Mouse (Mus musculus) lung, embryonic 14.5 days (tissue): ENCODE data around the gene Ctse. TPM values are rescaled to one million over a fixed set of nuclear protein-coding genes. Genes with fewer than 3 reads are reported as not detected.

ENCODE experiments used
- ATAC-seq: fragments of 200-750 bp; cut with Nextera tagmentation; 2 replicates; pipeline ENCODE4 v1.8.0; 2017; ENCODE audit warnings: mild to moderate bottlenecking, moderate TSS enrichment, moderate library complexity; ENCODE audit not compliant: insufficient read depth
- DNase-seq: peaks from one replicate; pipeline ENCODE4 v3.0.0-alpha.2; 2015
- H3K27ac ChIP-seq: fragments of 300-500 bp; sonication (generic); 2 replicates; pipeline ENCODE4 v1.5.1; 2014; ENCODE audit warnings: low read depth, mild to moderate bottlenecking, moderate library complexity
- H3K27me3 ChIP-seq: fragments of 300-500 bp; sonication (generic); 2 replicates; pipeline ENCODE4 v1.6.1; 2014; ENCODE audit warnings: low read length, control low read depth; ENCODE audit not compliant: insufficient read depth
- H3K36me3 ChIP-seq: fragments of 300-500 bp; sonication (generic); 2 replicates; pipeline ENCODE4 v1.6.1; 2014; ENCODE audit warnings: control low read depth; ENCODE audit not compliant: insufficient read depth
- H3K4me1 ChIP-seq: fragments of 300-500 bp; sonication (generic); 2 replicates; pipeline ENCODE4 v1.6.1; 2014; ENCODE audit warnings: antibody characterized with exemption, control low read depth; ENCODE audit not compliant: insufficient read depth
- H3K4me2 ChIP-seq: fragments of 300-500 bp; sonication (generic); 2 replicates; pipeline ENCODE4 v1.6.1; 2014; ENCODE audit warnings: mild to moderate bottlenecking
- H3K4me3 ChIP-seq: fragments of 300-500 bp; sonication (generic); 2 replicates; pipeline ENCODE4 v1.5.1; 2014; ENCODE audit warnings: low read depth, low read length
- H3K9ac ChIP-seq: fragments of 300-500 bp; sonication (generic); 2 replicates; pipeline ENCODE4 v1.6.1; 2014
- H3K9me3 ChIP-seq: fragments of 300-500 bp; sonication (generic); 2 replicates; pipeline ENCODE4 v1.6.1; 2016; ENCODE audit warnings: low read depth, low read length, control low read depth
- CTCF ChIP-seq: IDR thresholded peaks from 2 replicates; pipeline ENCODE4 v1.5.1; 2016; ENCODE audit warnings: antibody characterized with exemption, low read depth
- WGBS: fragments of 180-500 bp; shearing (Covaris S2); extraction: QIAGEN DNeasy Blood & Tissue Kit; methylation state at CpG from one replicate; pipeline ENCODE4 v1.1.7; 2014; 5-methylcytosine and 5-hydroxymethylcytosine counted together
- polyA plus RNA-seq: library from polyadenylated mRNA; unstranded; fragments of >200 nt; fragmentation: Nextera tagmentation; extraction: Ambion mirVana; gene quantifications from 2 replicates; pipeline ENCODE4 v1.2.1, GENCODE M21; 2014

Ctse gene
- polyA plus RNA-seq, 1 experiment from 2014 or later = 0.78 TPM

- no peak overlapping the region for H3K4me2 ChIP-seq
- TF ChIP-seq CTCF = no peak
- ATAC-seq (peak; percentile 84), DNase-seq (peak; percentile 77)
- no peak overlapping the region for H3K27ac ChIP-seq
- H3K4me1 ChIP-seq = no peaks in the 10 kb centered on the region
- 30% methylated on average over 8 of the region's 8 CpGs for WGBS
- H3K4me3 ChIP-seq = no peak overlapping the region
- H3K27me3 ChIP-seq = no peaks in the 10 kb centered on the region
- H3K9ac ChIP-seq = no peak overlapping the region
- H3K36me3 ChIP-seq = no peaks in the 10 kb centered on the region
- H3K9me3 ChIP-seq = no peaks in the 10 kb centered on the region
These were observed 64.1 kb downstream of the Ctse start for GRCm38 (mm10) chr1:131702094-131702766.

- Histone ChIP-seq H3K4me3 (no peak overlapping the region), H3K9ac (no peak overlapping the region), H3K36me3 (no peaks in the 10 kb centered on the region), H3K4me1 (no peaks in the 10 kb centered on the region), H3K4me2 (no peak overlapping the region), H3K9me3 (no peaks in the 10 kb centered on the region), H3K27ac (no peak overlapping the region), H3K27me3 (no peaks in the 10 kb centered on the region)
- no peak for ATAC-seq
- DNase-seq = no peak
- WGBS = 82% methylated on average over 2 of the region's 2 CpGs
- no peak for TF ChIP-seq CTCF
These were observed 65.4 kb downstream of the Ctse start for GRCm38 (mm10) chr1:131703482-131703881.

GRCm38 (mm10) chr1:131708338-131708737 is 70.2 kb downstream of the Ctse start:
- H3K4me2 ChIP-seq = no peak overlapping the region
- no peaks in the 10 kb centered on the region for H3K4me1 ChIP-seq
- no peak overlapping the region for H3K27ac ChIP-seq
- H3K9me3 ChIP-seq = no peaks in the 10 kb centered on the region
- H3K9ac ChIP-seq = no peak overlapping the region
- no peak for ATAC-seq
- WGBS = 14% methylated on average over 4 of the region's 4 CpGs
- TF ChIP-seq CTCF = peak; percentile 73
- H3K36me3 ChIP-seq = no peaks in the 10 kb centered on the region
- no peak overlapping the region for H3K4me3 ChIP-seq
- peak; percentile 75 for DNase-seq
- H3K27me3 ChIP-seq = no peaks in the 10 kb centered on the region

GRCm38 (mm10) chr1:131711518-131711917 is 73.4 kb downstream of the Ctse start:
- DNase-seq (no peak), ATAC-seq (no peak)
- Histone ChIP-seq H3K9me3 (no peaks in the 10 kb centered on the region), H3K36me3 (no peaks in the 10 kb centered on the region), H3K27me3 (no peaks in the 10 kb centered on the region), H3K4me1 (0 out of 2 replicates have a peak, but pooled peaks cover 3% of the 10 kb centered on the region), H3K27ac (no peak overlapping the region), H3K4me2 (no peak overlapping the region), H3K9ac (no peak overlapping the region), H3K4me3 (no peak overlapping the region)
- TF ChIP-seq CTCF = no peak
- 72% methylated on average over 10 of the region's 10 CpGs for WGBS

GRCm38 (mm10) chr1:131712386-131712785 is 74.3 kb downstream of the Ctse start:
- TF ChIP-seq CTCF = peak; percentile 90
- Histone ChIP-seq H3K9ac (no peak overlapping the region), H3K9me3 (no peaks in the 10 kb centered on the region), H3K4me2 (no peak overlapping the region), H3K4me1 (0 out of 2 replicates have a peak, but pooled peaks cover 3% of the 10 kb centered on the region), H3K36me3 (no peaks in the 10 kb centered on the region), H3K27ac (no peak overlapping the region), H3K4me3 (no peak overlapping the region), H3K27me3 (no peaks in the 10 kb centered on the region)
- WGBS = 18% methylated on average over 2 of the region's 2 CpGs
- ATAC-seq (peak; percentile 57; the same call in 1 of the 2 replicates), DNase-seq (peak; percentile 96)

GRCm38 (mm10) chr1:131714388-131715337 is 76.6 kb downstream of the Ctse start:
- H3K4me3 ChIP-seq = no peak overlapping the region
- no peak for ATAC-seq
- 0 out of 2 replicates have a peak, but pooled peaks cover 3% of the 10 kb centered on the region for H3K4me1 ChIP-seq
- no peaks in the 10 kb centered on the region for H3K27me3 ChIP-seq
- peak; percentile 2; the same call in 1 of the 2 replicates for TF ChIP-seq CTCF
- H3K4me2 ChIP-seq = no peak overlapping the region
- H3K27ac ChIP-seq = no peak overlapping the region
- 61% methylated on average over 20 of the region's 20 CpGs for WGBS
- peak; percentile 38 for DNase-seq
- no peaks in the 10 kb centered on the region for H3K9me3 ChIP-seq
- no peak overlapping the region for H3K9ac ChIP-seq
- no peaks in the 10 kb centered on the region for H3K36me3 ChIP-seq
